Mouse (Mus musculus) testis, adult 2 months (tissue): ENCODE data around the gene Pard3b. TPM values are rescaled to one million over a fixed set of nuclear protein-coding genes. Genes with fewer than 3 reads are reported as not detected.

Experiments used
- H3K27ac ChIP-seq: fragments of 200-500 bp; 2 replicates; pipeline ENCODE4 v1.5.1; 2012; ENCODE audit warnings: low read depth, low read length; ENCODE audit not compliant: control insufficient read depth, insufficient read depth
- H3K27me3 ChIP-seq: fragments of 200-500 bp; 2 replicates; pipeline ENCODE4 v1.6.1; 2012; ENCODE audit warnings: mild to moderate bottlenecking, low read length, moderate library complexity; ENCODE audit not compliant: control insufficient read depth, insufficient read depth
- H3K36me3 ChIP-seq: fragments of 200-500 bp; 2 replicates; pipeline ENCODE4 v1.6.1; 2012; ENCODE audit warnings: mild to moderate bottlenecking, low read length; ENCODE audit not compliant: control insufficient read depth, insufficient read depth
- H3K4me1 ChIP-seq: fragments of 200-500 bp; 2 replicates; pipeline ENCODE4 v1.6.1; 2012; ENCODE audit warnings: low read length; ENCODE audit not compliant: control insufficient read depth, insufficient read depth
- H3K4me3 ChIP-seq: fragments of 200-500 bp; 2 replicates; pipeline ENCODE4 v1.5.1; 2012; ENCODE audit warnings: low read depth, mild to moderate bottlenecking, low read length, moderate library complexity, mixed read lengths; ENCODE audit not compliant: control insufficient read depth
- CTCF ChIP-seq: fragments of 200-500 bp; IDR thresholded peaks from 2 replicates; pipeline ENCODE4 v1.5.1; 2012; ENCODE audit warnings: low read depth, mild to moderate bottlenecking, inconsistent platforms, low read length, moderate library complexity; ENCODE audit not compliant: control insufficient read depth, insufficient read depth, insufficient replicate concordance
- POLR2A ChIP-seq: fragments of 200-500 bp; IDR thresholded peaks from 2 replicates; pipeline ENCODE4 v1.6.1; 2012; ENCODE audit warnings: low read depth, mild to moderate bottlenecking, inconsistent platforms, low read length, moderate library complexity; ENCODE audit not compliant: control insufficient read depth
- polyA plus RNA-seq: library from polyadenylated mRNA; depleted of rRNA; stranded (reverse); fragments of >200 nt; gene quantifications from 2 replicates; pipeline ENCODE4 v1.2.3, GENCODE M21; 2012

Pard3b gene
- polyA plus RNA-seq, 1 experiment = 1.3 TPM

GRCm38 (mm10) chr1:62666780-62667179 lies 1028.2 kb downstream of the Pard3b start:
- TF ChIP-seq CTCF (no peak), POLR2A (no peak)
- H3K27ac ChIP-seq = no peak overlapping the region

GRCm38 (mm10) chr1:62678611-62679344 lies 1040.2 kb downstream of the Pard3b start:
- Histone ChIP-seq H3K27me3 (no peaks in the 10 kb centered on the region), H3K36me3 (no peaks in the 10 kb centered on the region), H3K4me1 (no peaks in the 10 kb centered on the region), H3K27ac (no peak overlapping the region), H3K4me3 (no peak overlapping the region)
- no peak for TF ChIP-seq CTCF
- no peak for TF ChIP-seq POLR2A

More at GRCm38 (mm10) chr1:62666780-62667179, 1028.2 kb downstream of the Pard3b start:
- Histone ChIP-seq H3K4me1 (no peaks in the 10 kb centered on the region), H3K36me3 (no peaks in the 10 kb centered on the region), H3K4me3 (no peak overlapping the region), H3K27me3 (no peaks in the 10 kb centered on the region)

GRCm38 (mm10) chr1:62679466-62679865 lies 1040.8 kb downstream of the Pard3b start:
- H3K27me3 ChIP-seq = no peaks in the 10 kb centered on the region
- no peak overlapping the region for H3K4me3 ChIP-seq
- no peak overlapping the region for H3K27ac ChIP-seq
- TF ChIP-seq CTCF = no peak
- TF ChIP-seq POLR2A = no peak
- no peaks in the 10 kb centered on the region for H3K4me1 ChIP-seq
- no peaks in the 10 kb centered on the region for H3K36me3 ChIP-seq

GRCm38 (mm10) chr1:62682456-62683385 lies 1044.1 kb downstream of the Pard3b start:
- Histone ChIP-seq H3K4me3 (no peak overlapping the region), H3K36me3 (no peaks in the 10 kb centered on the region), H3K4me1 (no peaks in the 10 kb centered on the region), H3K27me3 (no peaks in the 10 kb centered on the region), H3K27ac (no peak overlapping the region)
- TF ChIP-seq CTCF (no peak), POLR2A (no peak)

- no peaks in the 10 kb centered on the region for H3K36me3 ChIP-seq
- H3K27me3 ChIP-seq = no peaks in the 10 kb centered on the region
- no peak overlapping the region for H3K27ac ChIP-seq
- no peak overlapping the region for H3K4me3 ChIP-seq
- TF ChIP-seq CTCF = no peak
- TF ChIP-seq POLR2A = no peak
- H3K4me1 ChIP-seq = no peaks in the 10 kb centered on the region
Measured at GRCm38 (mm10) chr1:62683498-62683897, 1044.9 kb downstream of the Pard3b start.

- Histone ChIP-seq H3K4me3 (no peak overlapping the region), H3K36me3 (no peaks in the 10 kb centered on the region), H3K27me3 (no peaks in the 10 kb centered on the region), H3K4me1 (no peaks in the 10 kb centered on the region), H3K27ac (no peak overlapping the region)
- no peak for TF ChIP-seq CTCF
- TF ChIP-seq POLR2A = no peak
Measured at GRCm38 (mm10) chr1:62687511-62687910, 1048.9 kb downstream of the Pard3b start.

GRCm38 (mm10) chr1:62691175-62691574 lies 1052.6 kb downstream of the Pard3b start:
- Histone ChIP-seq H3K4me1 (no peaks in the 10 kb centered on the region), H3K27me3 (no peaks in the 10 kb centered on the region), H3K27ac (no peak overlapping the region), H3K4me3 (no peak overlapping the region), H3K36me3 (no peaks in the 10 kb centered on the region)
- TF ChIP-seq POLR2A (no peak), CTCF (no peak)
